Mouse (Mus musculus) adrenal gland, adult 18-20 months (tissue): ENCODE results near the gene Taar8c. TPM values are rescaled to one million over a fixed set of nuclear protein-coding genes. Genes with fewer than 3 reads are reported as not detected.
"Not testable (repeated sequence)": the region's sequence is repeated elsewhere in the genome, so short reads cannot be mapped to it uniquely, and the experiment has no call there.

Experiments
- DNase-seq, 2 experiments: peaks; one replicate each; pipeline ENCODE4 v3.0.0; 2021 to 2022; ENCODE audit warnings: low spot score in 2 of 2
- total RNA-seq, 2 experiments: library from RNA; stranded (reverse); gene quantifications; 1 replicate in 1 of 2; 2 replicates in 1 of 2; pipeline ENCODE4 v1.2.3; 2021

Taar8c gene
- total RNA-seq, 2 experiments from 2014 or later = not detected

- DNase-seq = not testable (repeated sequence)
These were observed 27.0 kb downstream of the Taar8c start for GRCm38 (mm10) chr10:24074751-24075150.

DNA sequence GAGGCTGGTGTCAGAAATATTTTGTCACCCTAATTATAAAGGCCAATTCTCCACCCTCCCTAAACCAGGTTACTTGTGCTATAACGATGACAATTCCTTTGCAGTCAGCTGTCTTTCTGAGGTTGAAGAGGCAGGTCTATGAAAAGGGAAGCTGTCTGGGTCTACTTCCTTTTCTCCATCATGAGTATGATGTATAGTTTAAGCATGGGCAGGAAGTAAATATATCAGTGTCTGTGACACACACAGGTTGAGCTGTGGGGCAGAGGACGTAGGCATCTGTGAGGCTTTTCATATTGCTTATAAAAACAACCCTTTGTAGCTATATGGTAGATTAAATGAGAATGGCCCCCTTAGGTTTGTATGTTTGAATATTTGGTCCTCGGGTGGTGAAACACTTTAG is 42.7 kb downstream of the Taar8c start:
- no peak for DNase-seq

GRCm38 (mm10) chr10:24052039-24052438 is 49.7 kb downstream of the Taar8c start:
- DNase-seq = no peak

Other genes with a start within 250 kb of the Taar8c start
- 10 to 100 TPM; 19.8 to 40.5 TPM for gene Vnn1, start 207.2 kb downstream of the Taar8c start, total RNA-seq
- gene Taar1, start 181.6 kb downstream of the Taar8c start, total RNA-seq = not detected
- not detected for gene Taar2, start 163.3 kb downstream of the Taar8c start, total RNA-seq
- gene Taar3, start 152.4 kb downstream of the Taar8c start, total RNA-seq = not detected
- not detected for gene Taar4, start 141.4 kb downstream of the Taar8c start, total RNA-seq
- not detected for gene Taar5, start 131.2 kb downstream of the Taar8c start, total RNA-seq
- not detected for gene Taar6, start 116.3 kb downstream of the Taar8c start, total RNA-seq
- not detected for gene Taar7a, start 108.4 kb downstream of the Taar8c start, total RNA-seq
- gene Taar7b, start 102.0 kb downstream of the Taar8c start, total RNA-seq = not detected
- not detected for gene Taar7d, start 74.7 kb downstream of the Taar8c start, total RNA-seq
- not detected for gene Taar7e, start 64.3 kb downstream of the Taar8c start, total RNA-seq
- gene Taar7f, start 52.4 kb downstream of the Taar8c start, total RNA-seq = not detected
- not detected for gene Taar8a, start 25.4 kb downstream of the Taar8c start, total RNA-seq
- gene Taar8b, start 9.6 kb downstream of the Taar8c start, total RNA-seq = not detected
- gene Taar9, start 7.6 kb upstream of the Taar8c start, total RNA-seq = not detected
- 100 to 1,000 TPM; 137 to 143 TPM for gene Stx7, start 47.4 kb upstream of the Taar8c start, total RNA-seq
- gene Moxd1, start 121.6 kb upstream of the Taar8c start, total RNA-seq = under 1 TPM in 1 of 2 experiments, not detected in 1; 0.26 TPM